Mouse (Mus musculus) kidney, adult 8-10 months (tissue): Measurements from ENCODE around the gene Myh9.
A peak's percentile ranks its signal among the peaks of the same experiment; 100 is the strongest.
"Not testable (repeated sequence)": the region's sequence is repeated elsewhere in the genome, so short reads cannot be mapped to it uniquely, and the experiment has no call there.

Experiments
- DNase-seq, 2 experiments: peaks; one replicate each; pipeline ENCODE4 v3.0.0; 2022

Myh9 gene

DNA sequence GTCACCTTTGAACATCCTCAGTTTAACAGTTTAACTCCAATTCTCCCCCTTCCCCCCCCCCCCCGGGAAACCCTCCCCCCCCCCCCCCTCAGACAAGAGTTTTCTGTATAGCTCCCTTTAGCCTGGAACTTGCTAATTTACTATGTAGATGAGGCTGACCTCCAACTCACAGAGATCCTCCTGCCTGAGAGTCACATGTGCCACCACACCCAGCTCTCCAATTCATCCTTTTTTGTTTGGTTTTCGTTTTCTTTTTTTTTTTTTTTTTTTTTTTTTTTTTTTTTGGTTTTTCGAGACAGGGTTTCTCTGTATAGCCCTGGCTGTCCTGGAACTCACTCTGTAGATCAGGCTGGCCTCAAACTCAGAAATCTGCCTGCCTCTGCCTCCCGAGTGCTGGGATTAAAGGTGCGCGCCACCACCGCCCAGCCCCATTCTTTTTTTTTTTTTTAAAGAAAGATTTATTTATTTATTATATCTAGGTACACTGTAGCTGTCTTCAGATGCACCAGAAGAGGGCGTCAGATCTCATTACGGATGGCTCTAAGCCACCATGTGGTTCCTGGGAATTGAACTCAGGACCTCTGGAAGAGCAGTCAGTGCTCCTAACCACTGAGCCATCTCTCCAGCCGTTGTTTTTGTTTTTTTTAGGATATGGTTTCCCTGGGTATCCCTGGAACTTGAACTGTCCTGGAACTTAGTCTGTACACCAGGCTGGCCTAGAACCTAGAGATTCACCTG lies 25.4 kb upstream of the Myh9 start:
- DNase-seq = not testable (repeated sequence)

DNA sequence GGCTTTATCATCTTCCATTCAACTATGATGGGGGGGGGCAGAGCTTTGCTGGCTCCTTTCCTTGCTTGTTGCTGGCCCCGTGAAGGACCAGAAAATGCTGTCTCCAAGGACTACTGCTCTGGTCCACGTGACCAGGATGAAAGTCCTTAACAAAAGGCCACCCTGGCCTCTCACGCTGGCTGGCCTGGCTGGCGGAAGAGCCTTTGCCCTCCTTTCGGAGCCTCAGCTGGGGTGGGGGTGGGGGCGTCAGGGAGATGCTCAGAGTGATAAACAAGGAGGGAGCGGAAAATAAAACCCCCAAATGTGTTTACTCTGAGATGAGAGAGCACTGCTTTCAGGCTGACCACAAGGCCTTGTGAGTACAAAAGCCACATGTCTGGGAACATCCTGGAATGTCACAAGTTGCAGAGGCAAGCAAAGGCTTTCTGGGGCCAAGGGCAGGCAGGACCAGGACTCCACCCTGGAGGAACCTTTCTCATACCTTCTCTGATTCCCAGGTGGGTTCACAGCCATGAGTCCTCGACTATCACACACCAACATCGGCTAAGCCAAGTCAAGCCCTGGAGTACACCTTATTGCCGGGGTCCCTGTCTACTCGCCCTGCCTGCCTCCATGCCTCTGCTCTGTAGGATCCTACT lies 24.7 kb upstream of the Myh9 start:
- DNase-seq = peak; percentile 69 to 74

DNA sequence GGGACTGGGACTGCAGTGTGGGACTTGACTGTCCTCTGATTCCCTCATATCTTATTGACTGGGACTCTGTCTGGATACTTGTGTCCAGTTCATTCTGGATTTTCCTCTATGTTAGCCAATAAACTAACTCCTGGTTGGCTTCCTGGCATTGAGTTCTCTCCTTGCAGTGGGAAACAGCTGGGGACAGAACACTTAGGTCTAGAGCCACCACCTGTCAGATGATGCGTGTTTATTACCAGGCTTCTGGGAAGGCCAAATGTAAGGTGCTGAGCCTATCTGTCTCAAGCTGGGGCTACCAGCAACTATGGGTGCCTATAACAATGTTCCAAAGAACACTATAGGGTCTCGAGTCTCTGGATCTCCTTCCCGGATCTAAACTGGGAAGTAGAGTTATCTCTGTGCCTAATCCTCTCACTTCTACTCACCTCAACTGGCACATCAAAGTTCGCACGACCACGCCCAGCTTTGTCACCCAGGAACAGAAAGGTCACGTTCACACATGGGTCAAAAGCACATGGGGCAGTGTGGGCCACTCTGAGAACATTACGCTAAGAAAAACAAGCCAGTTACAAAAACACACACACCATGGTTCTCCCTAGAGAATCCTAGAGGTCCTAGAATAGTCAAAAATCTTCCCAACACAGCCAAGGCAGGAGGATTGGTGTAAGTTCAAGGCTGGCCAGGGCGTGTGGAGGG lies 22.2 kb upstream of the Myh9 start:
- no peak for DNase-seq

DNA sequence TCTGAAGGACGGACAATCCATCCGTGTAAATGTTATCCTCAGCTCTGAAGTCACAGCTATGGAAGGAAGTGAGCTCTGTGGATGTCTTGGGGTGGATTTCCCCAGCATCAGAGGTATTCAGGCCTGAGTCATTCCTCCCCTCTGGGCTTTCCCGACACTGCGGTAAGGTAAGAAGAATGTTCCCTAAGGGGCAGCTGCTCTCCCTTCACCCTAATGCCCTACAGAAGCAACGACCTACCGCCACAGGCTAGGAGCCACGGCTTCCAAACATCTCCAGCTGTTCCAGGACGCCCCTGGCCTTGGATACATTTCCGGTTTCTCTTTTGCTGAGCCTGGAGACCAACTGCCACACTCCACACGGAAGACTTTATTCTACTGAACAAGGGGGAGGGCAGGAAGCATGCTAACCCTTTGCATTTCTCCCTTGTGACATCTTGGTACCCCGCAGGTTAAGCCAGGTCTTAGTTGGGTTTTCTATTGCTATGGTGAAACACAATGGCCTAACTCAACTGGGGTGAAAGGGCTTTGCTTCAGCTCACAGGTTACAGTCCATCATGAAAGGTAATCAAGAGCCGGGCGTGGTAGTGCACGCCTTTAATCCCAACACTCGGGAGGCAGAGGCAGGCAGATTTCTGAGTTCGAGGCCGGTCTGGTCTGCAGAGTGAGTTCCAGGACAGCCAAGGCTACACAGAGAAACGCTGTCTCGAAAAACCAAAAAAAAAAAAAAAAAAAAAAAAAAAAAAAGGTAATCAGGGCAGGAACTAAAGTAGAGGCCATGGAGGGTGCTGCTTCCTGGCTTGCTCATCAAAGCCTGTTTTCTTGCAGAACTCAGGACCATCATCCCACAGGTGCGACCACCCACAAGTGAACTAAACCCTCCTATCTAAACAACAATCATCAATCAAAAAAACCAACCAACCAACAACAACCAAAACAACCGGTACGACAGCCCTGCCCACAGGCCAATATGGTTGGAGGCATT lies 21.3 kb upstream of the Myh9 start:
- DNase-seq = no peak

DNA sequence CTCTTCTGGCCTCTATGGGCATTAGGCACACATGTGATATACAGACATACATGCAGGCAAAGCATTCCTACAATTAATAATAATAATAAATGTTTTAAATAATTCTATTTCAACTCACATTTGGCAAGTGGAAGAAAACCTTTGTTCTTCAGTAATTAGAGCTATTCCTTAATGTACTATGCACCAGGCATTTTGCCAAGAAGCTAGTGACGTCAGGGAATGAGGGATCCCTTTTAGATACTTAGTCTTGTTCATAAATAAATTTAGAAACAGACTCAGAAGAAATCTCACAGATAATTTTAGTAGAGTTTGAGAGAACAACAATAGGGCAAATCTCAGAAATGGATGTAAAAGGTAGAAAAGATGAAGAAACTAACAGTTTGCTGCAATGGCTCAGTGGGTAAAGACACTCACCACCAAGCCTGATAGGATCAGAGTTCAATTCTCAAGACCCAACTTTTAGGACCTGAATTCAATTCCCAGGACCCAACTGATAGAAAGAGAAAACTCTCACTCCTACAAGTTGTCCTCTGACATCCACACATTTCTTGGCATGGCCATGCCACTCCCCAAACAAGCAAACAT lies 18.2 kb upstream of the Myh9 start:
- DNase-seq = no peak

DNA sequence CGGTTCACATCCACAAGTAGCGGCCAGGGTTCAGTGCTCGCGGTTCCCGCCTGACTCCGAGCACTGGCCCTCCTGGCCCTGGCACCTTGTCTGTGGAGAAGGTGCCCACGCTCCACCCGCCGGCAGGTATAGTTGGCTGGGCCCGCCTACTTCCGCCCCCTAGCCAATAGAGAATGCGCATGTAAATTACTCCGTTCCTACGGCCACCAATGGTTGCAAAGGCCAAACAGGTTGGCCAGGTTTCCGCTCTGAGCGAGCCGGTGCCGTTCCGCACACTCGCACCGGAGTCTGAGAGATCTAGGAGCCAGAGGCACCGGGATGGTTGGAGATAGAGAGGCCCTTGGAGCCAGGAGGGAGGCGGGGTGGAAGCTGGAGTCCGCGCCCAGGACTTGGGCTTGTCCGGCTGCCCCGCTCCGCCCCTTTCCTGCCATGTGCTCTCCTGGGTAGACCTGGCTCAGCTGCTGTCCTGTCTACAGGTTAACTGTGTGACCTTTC lies 15.7 kb upstream of the Myh9 start:
- peak; percentile 96 to 97 for DNase-seq

DNA sequence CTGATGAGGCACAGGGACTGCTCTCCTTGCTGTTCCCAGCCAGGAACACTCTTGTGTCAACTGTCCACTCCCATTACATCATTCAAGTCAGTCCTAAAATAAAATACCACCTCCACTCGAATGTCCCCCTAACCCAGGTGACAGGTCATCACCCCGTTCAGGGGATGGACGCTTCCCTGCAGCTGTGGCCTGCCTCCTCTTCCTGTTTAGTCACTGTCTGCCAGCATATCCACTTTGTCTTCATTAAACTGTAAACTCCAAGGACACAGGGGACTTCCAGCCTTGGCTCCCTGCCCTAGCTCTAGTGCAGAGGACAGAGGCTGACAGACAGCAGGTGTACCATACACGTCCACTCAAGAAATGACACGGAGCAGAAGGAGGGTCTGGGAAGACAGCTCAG lies 14.6 kb upstream of the Myh9 start:
- peak; percentile 81 to 84 for DNase-seq

DNA sequence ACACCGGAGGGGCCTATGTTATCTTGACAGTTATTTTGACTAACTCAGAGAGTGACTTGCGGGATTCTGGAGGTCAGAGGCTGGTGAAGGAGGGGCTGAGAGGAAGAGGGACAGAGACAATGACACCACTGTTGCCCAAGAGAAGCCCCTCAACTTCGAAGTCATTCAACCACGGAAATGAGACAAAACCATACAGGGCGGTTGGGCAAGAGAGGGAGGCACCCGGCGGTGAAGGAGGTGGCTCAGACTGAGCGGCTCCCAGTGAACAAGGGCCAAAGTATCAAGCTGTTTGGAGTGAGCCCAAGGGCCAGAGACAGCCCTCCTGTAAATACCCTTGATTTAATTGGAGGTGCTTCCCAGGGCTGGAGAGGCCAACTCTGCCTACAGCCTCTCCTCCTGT lies 13.3 kb upstream of the Myh9 start:
- peak; percentile 81 to 86 for DNase-seq

DNA sequence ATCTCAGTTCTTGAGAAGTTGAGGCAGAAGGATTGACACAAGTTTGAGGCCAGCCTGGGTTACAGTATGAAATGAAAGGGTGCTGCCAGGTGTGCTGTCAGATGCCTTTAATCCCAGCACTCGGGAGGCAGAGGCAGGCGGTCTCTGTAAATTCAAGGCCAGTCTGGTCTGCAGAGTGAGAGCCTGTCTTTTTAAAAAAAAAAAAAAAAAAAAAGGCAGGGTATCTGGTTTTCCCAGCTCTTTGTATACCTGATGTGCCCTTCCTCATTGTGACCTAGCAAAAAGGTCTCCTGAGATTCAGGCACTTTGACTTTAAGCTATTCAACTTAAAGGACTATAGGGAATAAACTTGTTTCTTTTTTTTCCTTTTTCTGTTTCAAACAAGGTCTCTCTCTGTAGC lies 10.0 kb upstream of the Myh9 start:
- DNase-seq = no peak

DNA sequence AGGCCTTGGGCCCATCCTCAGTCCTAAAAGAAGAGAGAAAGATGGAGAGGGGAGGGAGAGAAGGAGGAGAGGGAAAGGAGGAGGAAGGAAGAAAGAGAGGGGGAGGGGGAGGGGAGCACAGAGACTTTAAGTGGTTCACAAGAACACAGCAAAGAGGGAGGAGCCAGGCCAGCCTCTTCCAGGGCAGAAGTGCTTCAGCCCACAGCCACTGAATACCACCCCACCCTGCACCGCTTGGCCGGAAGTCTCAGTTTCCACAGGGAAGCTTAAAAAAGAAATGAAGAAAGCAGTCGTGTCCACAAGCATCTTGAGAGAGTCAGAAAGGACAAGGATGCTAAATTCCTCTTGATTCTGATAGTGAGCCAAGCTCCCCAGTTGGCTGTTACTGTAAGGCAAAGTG lies 9.2 kb upstream of the Myh9 start:
- DNase-seq = no peak

DNA sequence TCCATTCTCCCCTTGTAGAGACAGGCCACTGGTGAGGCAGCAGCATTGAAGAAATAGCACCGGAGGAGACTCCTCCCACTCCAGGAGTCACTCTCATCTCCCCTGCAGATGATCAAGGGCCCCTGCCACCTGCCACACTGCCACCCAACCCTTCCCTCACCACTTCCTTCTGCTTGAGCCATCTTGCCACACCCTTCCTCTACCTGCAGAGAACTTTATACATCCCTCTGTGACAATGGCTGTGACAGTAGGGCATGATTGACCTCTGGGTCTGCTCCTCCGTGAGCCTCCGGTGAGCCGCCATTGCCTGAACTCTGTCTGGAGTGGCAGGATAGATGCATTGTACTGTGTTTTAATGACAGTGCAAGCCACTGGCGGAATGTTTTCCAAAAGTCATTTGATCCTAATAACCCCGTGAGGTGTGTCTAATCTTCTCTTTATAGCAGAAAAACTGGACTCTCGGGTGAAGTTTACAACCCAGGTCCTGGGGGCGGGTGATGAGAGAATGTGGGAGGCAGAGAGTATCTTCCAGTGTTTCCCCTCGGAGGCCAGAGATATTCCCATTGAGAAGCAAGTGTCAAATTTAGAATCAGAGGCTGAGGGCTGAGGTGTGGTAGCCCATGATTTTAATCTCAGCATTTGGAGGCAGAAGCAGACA lies 7.7 kb upstream of the Myh9 start:
- no peak for DNase-seq

DNA sequence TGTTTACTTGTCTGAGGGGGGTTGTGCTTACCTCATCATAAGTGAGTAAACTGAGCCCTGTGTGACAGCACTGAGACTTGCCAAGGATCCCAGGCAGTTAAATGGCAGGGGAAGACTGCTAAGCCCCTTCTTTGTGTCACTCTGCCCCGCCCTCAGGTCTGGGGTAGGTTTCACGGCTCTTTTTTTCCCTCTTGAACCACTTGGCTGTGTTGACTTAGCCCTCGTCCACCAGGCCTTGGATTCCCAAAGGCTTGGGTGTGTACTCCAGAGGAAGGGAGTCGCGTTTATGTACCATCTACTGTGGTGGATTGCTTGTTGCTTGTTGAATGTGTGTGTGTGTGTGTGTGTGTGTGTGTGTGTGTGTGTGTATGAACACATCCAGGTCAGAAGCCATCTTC lies 7.1 kb upstream of the Myh9 start:
- no peak for DNase-seq

DNA sequence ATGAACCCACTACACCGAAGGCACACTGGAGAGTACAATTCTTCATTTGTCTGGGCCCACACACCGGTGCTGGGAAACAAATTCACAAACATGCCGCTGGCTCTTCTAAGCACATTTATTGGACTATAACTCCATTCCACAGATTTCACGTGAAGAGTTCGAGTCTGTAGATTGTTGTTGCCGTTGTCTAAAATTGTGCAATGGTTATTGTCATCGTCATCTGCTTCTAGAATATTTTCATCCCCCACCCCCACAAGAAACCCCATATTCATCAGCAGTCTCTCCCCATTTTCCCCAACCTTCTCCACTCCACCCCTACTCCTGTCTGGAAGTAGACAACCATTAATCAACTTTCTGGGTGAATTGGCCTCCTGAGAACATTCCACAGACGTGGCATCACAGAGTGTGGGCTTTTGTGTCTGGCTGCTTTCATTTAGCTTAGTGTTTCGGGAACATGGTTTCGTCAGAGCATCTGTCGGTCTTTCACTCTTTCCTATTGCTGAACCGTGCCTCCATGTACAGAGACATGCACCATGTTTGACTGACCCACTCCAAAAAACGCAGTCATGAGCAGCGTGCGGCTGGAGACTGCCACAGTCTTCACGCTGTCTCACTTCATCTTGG lies 6.6 kb upstream of the Myh9 start:
- DNase-seq = no peak

DNA sequence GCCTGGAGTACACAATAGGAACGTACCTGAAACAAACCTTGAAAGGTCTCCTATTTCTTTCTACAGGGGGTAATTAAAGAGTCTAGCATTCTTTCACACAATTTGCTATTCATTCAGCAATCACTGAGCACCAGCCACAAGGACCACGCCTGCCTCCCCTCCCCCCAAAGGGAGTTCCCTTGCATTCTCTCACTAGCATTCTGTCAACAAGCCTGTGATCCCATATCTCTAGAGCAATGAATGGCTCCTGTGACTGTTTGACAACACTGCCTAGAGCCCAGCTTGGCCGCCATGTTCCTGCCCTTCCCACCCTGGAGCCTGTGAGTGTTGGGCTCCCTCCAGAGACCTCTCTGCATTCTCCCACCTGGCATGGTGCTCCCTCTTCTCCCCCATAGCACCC lies 5.9 kb upstream of the Myh9 start:
- DNase-seq = no peak

DNA sequence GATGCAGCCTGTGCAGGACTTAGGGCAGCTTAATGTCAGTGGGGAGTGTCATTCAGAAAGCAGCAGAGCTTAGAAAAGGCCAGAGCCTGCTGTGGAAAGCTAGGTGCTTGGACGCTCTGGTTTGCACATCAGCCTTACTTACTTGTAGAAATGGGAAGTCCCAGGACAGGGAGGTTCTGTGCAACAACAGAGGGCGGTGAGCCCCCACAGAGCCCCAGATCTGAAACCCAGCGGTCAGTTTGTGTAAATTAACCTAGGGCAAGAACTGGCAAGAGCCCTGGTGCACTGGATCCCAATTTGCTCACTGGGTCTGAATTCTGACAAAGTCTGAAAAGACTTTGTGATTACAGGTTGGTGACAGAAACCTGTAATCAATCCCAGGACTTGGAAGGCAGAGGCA lies 5.1 kb upstream of the Myh9 start:
- DNase-seq = no peak

DNA sequence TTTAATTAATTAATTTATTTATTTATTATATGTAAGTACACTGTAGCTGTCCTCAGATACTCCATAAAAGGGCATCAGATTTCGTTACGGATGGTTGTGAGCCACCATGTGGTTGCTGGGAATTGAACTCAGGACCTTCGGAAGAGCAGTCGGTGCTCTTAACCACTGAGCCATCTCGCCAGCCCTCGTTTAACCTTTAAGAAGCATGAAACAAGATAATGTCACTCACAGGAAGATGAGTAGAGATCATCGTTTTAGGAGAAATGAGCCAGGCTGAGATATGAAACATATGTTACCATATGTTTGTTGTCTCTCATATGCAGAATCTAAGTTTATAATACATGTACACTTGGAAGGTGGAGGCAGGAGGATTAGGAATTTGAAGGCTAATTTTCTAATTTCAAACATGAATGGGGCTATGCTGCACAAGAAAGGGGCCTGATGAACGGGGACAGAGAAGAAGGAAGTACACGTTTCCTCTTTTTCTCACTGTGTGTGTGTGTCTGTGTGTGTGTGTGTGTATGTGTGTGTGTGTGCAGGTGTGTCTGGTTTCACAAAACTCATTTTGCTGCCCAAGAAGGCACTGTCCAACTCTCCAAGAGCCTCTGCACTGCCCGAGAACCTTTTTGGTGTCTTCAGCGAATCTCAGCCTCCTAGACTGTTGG lies 4.1 kb upstream of the Myh9 start:
- not testable (repeated sequence) for DNase-seq

DNA sequence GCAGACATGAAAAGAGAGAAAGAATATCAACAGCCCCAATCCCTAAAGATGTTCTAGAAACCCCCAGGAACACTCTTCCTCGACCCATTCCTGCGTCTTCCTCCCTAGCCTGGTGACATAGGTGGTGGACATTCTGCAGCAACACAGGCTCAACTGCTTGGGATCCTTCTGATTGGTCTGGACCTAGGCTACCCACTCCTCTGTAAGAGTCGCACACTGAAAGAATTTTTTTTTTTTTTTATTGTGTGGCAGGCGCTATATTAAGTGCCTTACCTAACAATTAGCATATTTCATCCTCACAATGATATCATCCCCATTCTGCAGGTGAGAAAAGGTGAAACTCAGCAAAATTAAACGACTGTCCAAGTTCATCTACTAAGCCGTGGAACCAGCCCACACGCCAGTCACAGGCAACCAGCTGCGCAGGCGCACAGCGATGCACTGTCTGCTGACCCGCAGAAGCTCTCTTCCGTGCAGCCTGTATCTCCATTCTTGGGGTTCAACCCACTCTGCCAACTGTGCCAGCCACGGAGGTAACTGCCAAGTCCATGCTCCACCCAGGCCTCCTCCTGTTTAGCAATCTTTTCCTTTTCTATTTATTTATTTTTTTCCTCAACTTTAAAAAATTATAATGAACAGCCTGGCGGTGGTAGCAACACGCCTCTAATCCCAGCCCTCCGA lies 3.1 kb upstream of the Myh9 start:
- peak; percentile 70 to 77 for DNase-seq

DNA sequence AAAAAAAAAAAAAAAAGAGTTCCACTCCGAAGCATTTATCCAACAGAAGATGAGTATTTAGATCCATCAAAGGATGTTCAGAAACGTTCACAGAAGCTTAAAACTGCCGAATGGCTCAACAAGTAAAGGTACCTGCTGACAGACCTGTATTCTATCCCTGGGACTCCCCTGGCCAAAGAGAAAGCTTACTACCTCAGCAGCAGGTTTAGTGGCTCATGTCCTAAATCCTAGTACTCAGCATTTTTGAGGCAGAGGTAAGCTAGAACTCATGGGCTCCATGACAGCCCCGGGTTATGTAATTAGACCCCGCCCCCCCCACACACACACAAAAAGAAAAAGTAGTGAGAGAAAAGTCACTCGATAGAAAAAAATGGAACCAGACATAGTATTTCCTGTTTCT lies 2.1 kb upstream of the Myh9 start:
- DNase-seq = no peak

DNA sequence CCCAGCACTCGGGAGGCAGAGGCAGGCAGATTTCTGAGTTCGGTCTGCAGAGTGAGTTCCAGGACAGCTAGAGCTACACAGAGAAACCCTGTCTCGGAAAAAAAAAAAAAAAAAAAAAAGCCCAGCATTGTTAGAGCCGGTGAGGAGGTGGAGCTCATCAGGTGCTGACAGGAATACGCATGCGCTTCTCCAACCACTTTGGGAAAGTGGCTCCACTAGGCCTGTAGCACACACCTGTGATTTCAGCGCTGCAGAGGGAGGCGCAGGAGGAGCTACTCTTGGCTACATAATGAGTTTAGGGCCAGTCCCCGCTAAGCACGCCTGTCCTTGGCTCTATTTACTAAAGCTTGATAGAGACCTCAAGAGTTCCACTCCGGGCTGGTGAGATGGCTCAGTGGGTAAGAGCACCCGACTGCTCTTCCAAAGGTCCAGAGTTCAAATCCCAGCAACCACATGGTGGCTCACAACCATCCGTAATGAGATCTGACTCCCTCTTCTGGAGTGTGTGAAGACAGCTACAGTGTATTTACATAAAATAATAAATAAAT lies 1.6 kb upstream of the Myh9 start:
- not testable (repeated sequence) for DNase-seq

DNA sequence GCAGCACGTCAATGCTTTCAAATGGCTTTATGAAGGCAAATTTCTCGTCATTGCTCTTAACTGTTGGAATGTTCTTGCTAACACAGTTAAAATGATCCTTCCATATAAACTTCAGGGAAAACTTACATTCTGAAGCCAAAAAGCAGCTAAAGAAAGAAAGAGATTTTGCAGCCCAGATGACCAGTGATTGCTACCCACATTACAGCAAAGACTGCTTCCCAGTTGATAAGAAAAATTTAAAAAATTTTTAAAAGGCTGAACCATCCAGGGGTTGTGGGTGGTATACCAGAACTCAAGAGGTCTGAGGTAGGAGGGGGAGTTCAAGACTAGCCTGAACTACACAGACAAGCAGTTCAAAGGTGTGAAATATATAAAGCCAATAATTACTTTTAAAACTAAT lies 1.1 kb upstream of the Myh9 start:
- no peak for DNase-seq
